Mouse (Mus musculus) forebrain, embryonic 11.5 days (tissue): ENCODE results near the gene Kcnk3. TPM values are rescaled to one million over a fixed set of nuclear protein-coding genes. Genes with fewer than 3 reads are reported as not detected.

Experiments
- ATAC-seq: fragments of 200-750 bp; cut with Nextera tagmentation; replicated peaks from 2 replicates; pipeline ENCODE4 v1.8.0; 2017; ENCODE audit warnings: moderate TSS enrichment; ENCODE audit not compliant: low FRiP score
- DNase-seq: peaks from one replicate; pipeline ENCODE4 v3.0.0-alpha.2; 2017; ENCODE audit warnings: low spot score
- H3K27ac ChIP-seq: fragments of 300-500 bp; sonication (generic); 2 replicates; pipeline ENCODE4 v1.5.1; 2014; ENCODE audit warnings: low read depth, low read length
- H3K27me3 ChIP-seq: fragments of 300-500 bp; sonication (generic); 2 replicates; pipeline ENCODE4 v1.6.1; 2014; ENCODE audit warnings: mild to moderate bottlenecking, low read length, mixed read lengths; ENCODE audit not compliant: control insufficient read depth, insufficient read depth
- H3K36me3 ChIP-seq: fragments of 300-500 bp; sonication (generic); 2 replicates; pipeline ENCODE4 v1.6.1; 2014; ENCODE audit warnings: mild to moderate bottlenecking, low read length, moderate library complexity, mixed read lengths; ENCODE audit not compliant: control insufficient read depth, insufficient read depth
- H3K4me1 ChIP-seq: fragments of 300-500 bp; sonication (generic); replicated peaks from 2 replicates; pipeline ENCODE4 v1.6.1; 2014; ENCODE audit warnings: low read length, mixed read lengths; ENCODE audit not compliant: control insufficient read depth, insufficient read depth
- H3K4me2 ChIP-seq: fragments of 300-500 bp; sonication (generic); 2 replicates; pipeline ENCODE4 v1.6.1; 2014; ENCODE audit warnings: low read depth, mild to moderate bottlenecking, low read length, moderate library complexity, mixed read lengths; ENCODE audit not compliant: severe bottlenecking
- H3K4me3 ChIP-seq: fragments of 300-500 bp; sonication (generic); 2 replicates; pipeline ENCODE4 v1.5.1; 2014; ENCODE audit warnings: low read depth, low read length
- H3K9ac ChIP-seq: fragments of 300-500 bp; sonication (generic); 2 replicates; pipeline ENCODE4 v1.6.1; 2014; ENCODE audit warnings: low read length
- H3K9me3 ChIP-seq: fragments of 300-500 bp; sonication (generic); 2 replicates; pipeline ENCODE4 v1.6.1; 2016; ENCODE audit warnings: low read length, mixed read lengths; ENCODE audit not compliant: control insufficient read depth
- WGBS: fragments of 180-500 bp; shearing (Covaris S2); extraction: QIAGEN DNeasy Blood & Tissue Kit; methylation state at CpG from one replicate; pipeline ENCODE4 v1.1.7; 2014; 5-methylcytosine and 5-hydroxymethylcytosine counted together
- polyA plus RNA-seq: library from polyadenylated mRNA; unstranded; fragments of >200 nt; fragmentation: Nextera tagmentation; extraction: Ambion mirVana; gene quantifications from 2 replicates; pipeline ENCODE4 v1.2.1, GENCODE M21; 2014

Kcnk3 gene
- polyA plus RNA-seq, 1 experiment from 2014 or later: 0.20 TPM

- 83% methylated on average over 8 of the region's 8 CpGs for WGBS
These were observed 38.5 kb downstream of the Kcnk3 start for GRCm38 (mm10) chr5:30626331-30627105.

GRCm38 (mm10) chr5:30628511-30628910 lies 40.5 kb downstream of the Kcnk3 start:
- ATAC-seq: no peak
- Histone ChIP-seq H3K27ac (no peak overlapping the region), H3K36me3 (no peaks in the 10 kb centered on the region), H3K4me1 (no peaks in the 10 kb centered on the region), H3K4me3 (no peak overlapping the region), H3K9me3 (no peaks in the 10 kb centered on the region), H3K4me2 (no peak overlapping the region), H3K27me3 (no peaks in the 10 kb centered on the region), H3K9ac (no peak overlapping the region)
- 82% methylated on average over 3 of the region's 3 CpGs for WGBS
- DNase-seq: no peak

More at GRCm38 (mm10) chr5:30626331-30627105, 38.5 kb downstream of the Kcnk3 start:
- Histone ChIP-seq H3K4me2 (no peak overlapping the region), H3K9me3 (no peaks in the 10 kb centered on the region), H3K27ac (no peak overlapping the region), H3K4me1 (peaks cover 5% of the 10 kb centered on the region), H3K36me3 (no peaks in the 10 kb centered on the region), H3K9ac (no peak overlapping the region), H3K4me3 (no peak overlapping the region), H3K27me3 (peaks cover 15% of the 10 kb centered on the region)
- ATAC-seq (no peak), DNase-seq (no peak)

GRCm38 (mm10) chr5:30630401-30630800 lies 42.4 kb downstream of the Kcnk3 start:
- DNase-seq (no peak), ATAC-seq (no peak)
- Histone ChIP-seq H3K4me2 (no peak overlapping the region), H3K4me3 (no peak overlapping the region), H3K4me1 (no peaks in the 10 kb centered on the region), H3K27ac (no peak overlapping the region), H3K9me3 (no peaks in the 10 kb centered on the region), H3K36me3 (no peaks in the 10 kb centered on the region), H3K9ac (no peak overlapping the region), H3K27me3 (no peaks in the 10 kb centered on the region)
- WGBS: 83% methylated on average over 6 of the region's 6 CpGs

GRCm38 (mm10) chr5:30632134-30632533 lies 44.2 kb downstream of the Kcnk3 start:
- no peaks in the 10 kb centered on the region for H3K4me1 ChIP-seq
- no peaks in the 10 kb centered on the region for H3K36me3 ChIP-seq
- no peak overlapping the region for H3K4me3 ChIP-seq
- H3K27ac ChIP-seq: no peak overlapping the region
- DNase-seq (no peak), ATAC-seq (no peak)
- 78% methylated on average over 1 of the region's 1 CpGs for WGBS
- no peaks in the 10 kb centered on the region for H3K9me3 ChIP-seq
- no peak overlapping the region for H3K9ac ChIP-seq
- no peaks in the 10 kb centered on the region for H3K27me3 ChIP-seq
- no peak overlapping the region for H3K4me2 ChIP-seq

GRCm38 (mm10) chr5:30636994-30637393 lies 49.0 kb downstream of the Kcnk3 start:
- no peak overlapping the region for H3K27ac ChIP-seq
- 62% methylated on average over 7 of the region's 7 CpGs for WGBS
- H3K27me3 ChIP-seq: no peaks in the 10 kb centered on the region
- no peaks in the 10 kb centered on the region for H3K36me3 ChIP-seq
- H3K4me2 ChIP-seq: no peak overlapping the region
- no peak overlapping the region for H3K9ac ChIP-seq
- ATAC-seq (no peak), DNase-seq (no peak)
- H3K4me3 ChIP-seq: no peak overlapping the region
- H3K4me1 ChIP-seq: no peaks in the 10 kb centered on the region
- H3K9me3 ChIP-seq: no peaks in the 10 kb centered on the region

- Histone ChIP-seq H3K4me3 (no peak overlapping the region), H3K36me3 (no peaks in the 10 kb centered on the region), H3K27me3 (no peaks in the 10 kb centered on the region), H3K4me2 (no peak overlapping the region), H3K9me3 (no peaks in the 10 kb centered on the region), H3K27ac (no peak overlapping the region), H3K4me1 (no peaks in the 10 kb centered on the region), H3K9ac (no peak overlapping the region)
- ATAC-seq (no peak), DNase-seq (peak; percentile 80)
- WGBS: 7% methylated on average over 6 of the region's 6 CpGs
These were observed 50.1 kb downstream of the Kcnk3 start for GRCm38 (mm10) chr5:30638041-30638440.

- DNase-seq (no peak), ATAC-seq (no peak)
- Histone ChIP-seq H3K4me1 (0 out of 2 replicates have a peak, but pooled peaks cover 3% of the 10 kb centered on the region), H3K36me3 (no peaks in the 10 kb centered on the region), H3K27me3 (no peaks in the 10 kb centered on the region), H3K27ac (no peak overlapping the region), H3K9ac (no peak overlapping the region), H3K4me2 (no peak overlapping the region), H3K4me3 (no peak overlapping the region), H3K9me3 (no peaks in the 10 kb centered on the region)
- WGBS: 66% methylated on average over 5 of the region's 5 CpGs
These were observed 55.7 kb downstream of the Kcnk3 start for GRCm38 (mm10) chr5:30643477-30644179.

GRCm38 (mm10) chr5:30646036-30646435 lies 58.1 kb downstream of the Kcnk3 start:
- Histone ChIP-seq H3K27ac (no peak overlapping the region), H3K36me3 (no peaks in the 10 kb centered on the region), H3K4me3 (no peak overlapping the region), H3K9ac (no peak overlapping the region), H3K27me3 (no peaks in the 10 kb centered on the region), H3K9me3 (no peaks in the 10 kb centered on the region), H3K4me1 (0 out of 2 replicates have a peak, but pooled peaks cover 3% of the 10 kb centered on the region), H3K4me2 (no peak overlapping the region)
- ATAC-seq (no peak), DNase-seq (no peak)
- WGBS: 74% methylated on average over 2 of the region's 2 CpGs
